Mouse (Mus musculus): ENCODE results near the gene Sfxn3. TPM values are rescaled to one million over a fixed set of nuclear protein-coding genes. Genes with fewer than 3 reads are reported as not detected.

Sfxn3 gene
- polyA plus RNA-seq, 1 experiment from 2014 or later, result 2.9 TPM

- ATAC-seq (ENCODE audit: low read depth) (no peak), DNase-seq (no peak)
- Histone ChIP-seq H3K27ac (no peak overlapping the region), H3K4me1 (replicated peaks) (peaks cover 66% of the 10 kb centered on the region), H3K4me3 (replicated peaks) (no peak overlapping the region), H3K9ac (no peak overlapping the region), H3K36me3 (peaks cover 19% of the 10 kb centered on the region), H3K4me2 (no peak overlapping the region), H3K27me3 (peaks cover 12% of the 10 kb centered on the region; the same call in 1 of the 2 replicates), H3K9me3 (replicated peaks) (no peaks in the 10 kb centered on the region)
- 50% methylated on average over 6 of the region's 6 CpGs for WGBS (ENCODE audit: insufficient replicate concordance)
Observed at GRCm38 (mm10) chr19:45020348-45020747, 27.0 kb upstream of the Sfxn3 start.

- no peak overlapping the region for H3K9ac ChIP-seq
- H3K4me3 ChIP-seq (replicated peaks), result no peak overlapping the region
- DNase-seq, result no peak
- H3K4me1 ChIP-seq (replicated peaks), result peaks cover 56% of the 10 kb centered on the region
- WGBS (ENCODE audit: insufficient replicate concordance), result 79% methylated on average over 15 of the region's 15 CpGs
- H3K27me3 ChIP-seq, result peaks cover 6% of the 10 kb centered on the region; the same call in 1 of the 2 replicates
- no peaks in the 10 kb centered on the region for H3K9me3 ChIP-seq (replicated peaks)
- H3K4me2 ChIP-seq, result no peak overlapping the region
- H3K27ac ChIP-seq, result no peak overlapping the region
- H3K36me3 ChIP-seq, result peaks cover 29% of the 10 kb centered on the region
- no peak for ATAC-seq (ENCODE audit: low read depth)
Observed at GRCm38 (mm10) chr19:45021362-45021761, 25.9 kb upstream of the Sfxn3 start.

GRCm38 (mm10) chr19:45023993-45024392 is 23.3 kb upstream of the Sfxn3 start:
- H3K9me3 ChIP-seq (replicated peaks), result no peaks in the 10 kb centered on the region
- peaks cover 36% of the 10 kb centered on the region for H3K36me3 ChIP-seq
- 74% methylated on average over 11 of the region's 11 CpGs for WGBS (ENCODE audit: insufficient replicate concordance)
- ATAC-seq (ENCODE audit: low read depth) (no peak), DNase-seq (no peak)
- no peak overlapping the region for H3K9ac ChIP-seq
- no peak overlapping the region for H3K4me3 ChIP-seq (replicated peaks)
- no peaks in the 10 kb centered on the region for H3K27me3 ChIP-seq
- no peak overlapping the region for H3K27ac ChIP-seq
- H3K4me2 ChIP-seq, result no peak overlapping the region
- peaks cover 32% of the 10 kb centered on the region for H3K4me1 ChIP-seq (replicated peaks)

- WGBS (ENCODE audit: insufficient replicate concordance), result 88% methylated on average over 20 of the region's 20 CpGs
- H3K36me3 ChIP-seq, result peaks cover 36% of the 10 kb centered on the region
Observed at GRCm38 (mm10) chr19:45024775-45025174, 22.5 kb upstream of the Sfxn3 start.

GRCm38 (mm10) chr19:45025937-45026568 is 21.2 kb upstream of the Sfxn3 start:
- no peak overlapping the region for H3K4me2 ChIP-seq
- no peak for DNase-seq
- peaks cover 36% of the 10 kb centered on the region for H3K36me3 ChIP-seq
- H3K27me3 ChIP-seq, result no peaks in the 10 kb centered on the region
- no peak for ATAC-seq (ENCODE audit: low read depth)
- no peak overlapping the region for H3K27ac ChIP-seq
- H3K4me3 ChIP-seq (replicated peaks), result no peak overlapping the region
- WGBS (ENCODE audit: insufficient replicate concordance), result 87% methylated on average over 37 of the region's 37 CpGs
- H3K4me1 ChIP-seq (replicated peaks), result peaks cover 25% of the 10 kb centered on the region
- no peak overlapping the region for H3K9ac ChIP-seq
- no peaks in the 10 kb centered on the region for H3K9me3 ChIP-seq (replicated peaks)

More at GRCm38 (mm10) chr19:45024775-45025174, 22.5 kb upstream of the Sfxn3 start:
- H3K4me3 ChIP-seq (replicated peaks), result no peak overlapping the region
- no peak overlapping the region for H3K9ac ChIP-seq
- no peaks in the 10 kb centered on the region for H3K9me3 ChIP-seq (replicated peaks)
- no peaks in the 10 kb centered on the region for H3K27me3 ChIP-seq
- H3K4me2 ChIP-seq, result no peak overlapping the region
- H3K4me1 ChIP-seq (replicated peaks), result peaks cover 26% of the 10 kb centered on the region
- DNase-seq (no peak), ATAC-seq (ENCODE audit: low read depth) (no peak)
- no peak overlapping the region for H3K27ac ChIP-seq

- DNase-seq (no peak), ATAC-seq (ENCODE audit: low read depth) (no peak)
- H3K4me2 ChIP-seq, result no peak overlapping the region
- H3K9me3 ChIP-seq (replicated peaks), result no peaks in the 10 kb centered on the region
- H3K36me3 ChIP-seq, result peaks cover 29% of the 10 kb centered on the region
- no peaks in the 10 kb centered on the region for H3K27me3 ChIP-seq
- no peak overlapping the region for H3K9ac ChIP-seq
- no peak overlapping the region for H3K4me3 ChIP-seq (replicated peaks)
- peaks cover 26% of the 10 kb centered on the region for H3K4me1 ChIP-seq (replicated peaks)
- WGBS (ENCODE audit: insufficient replicate concordance), result 69% methylated on average over 6 of the region's 6 CpGs
- H3K27ac ChIP-seq, result no peak overlapping the region
Observed at GRCm38 (mm10) chr19:45026958-45027670, 20.2 kb upstream of the Sfxn3 start.

- Histone ChIP-seq H3K4me2 (no peak overlapping the region), H3K4me1 (replicated peaks) (peaks cover 26% of the 10 kb centered on the region), H3K36me3 (peaks cover 29% of the 10 kb centered on the region), H3K27me3 (no peaks in the 10 kb centered on the region), H3K4me3 (replicated peaks) (no peak overlapping the region), H3K9ac (no peak overlapping the region), H3K27ac (no peak overlapping the region), H3K9me3 (replicated peaks) (no peaks in the 10 kb centered on the region)
- WGBS (ENCODE audit: insufficient replicate concordance), result 84% methylated on average over 6 of the region's 6 CpGs
- DNase-seq (no peak), ATAC-seq (ENCODE audit: low read depth) (no peak)
Observed at GRCm38 (mm10) chr19:45027848-45028247, 19.5 kb upstream of the Sfxn3 start.

GRCm38 (mm10) chr19:45028746-45029145 is 18.6 kb upstream of the Sfxn3 start:
- H3K9me3 ChIP-seq (replicated peaks), result no peaks in the 10 kb centered on the region
- no peaks in the 10 kb centered on the region for H3K27me3 ChIP-seq
- peaks cover 24% of the 10 kb centered on the region for H3K36me3 ChIP-seq
- H3K27ac ChIP-seq, result no peak overlapping the region
- peaks cover 23% of the 10 kb centered on the region for H3K4me1 ChIP-seq (replicated peaks)
- ATAC-seq (ENCODE audit: low read depth) (no peak), DNase-seq (no peak)
- H3K4me3 ChIP-seq (replicated peaks), result no peak overlapping the region
- WGBS (ENCODE audit: insufficient replicate concordance), result 64% methylated on average over 19 of the region's 19 CpGs
- H3K4me2 ChIP-seq, result no peak overlapping the region
- H3K9ac ChIP-seq, result no peak overlapping the region

GRCm38 (mm10) chr19:45029571-45029970 is 17.7 kb upstream of the Sfxn3 start:
- WGBS (ENCODE audit: insufficient replicate concordance), result 55% methylated on average over 7 of the region's 9 CpGs
- Histone ChIP-seq H3K9me3 (replicated peaks) (no peaks in the 10 kb centered on the region), H3K27me3 (no peaks in the 10 kb centered on the region), H3K4me2 (no peak overlapping the region), H3K36me3 (peaks cover 23% of the 10 kb centered on the region), H3K27ac (no peak overlapping the region), H3K4me3 (replicated peaks) (no peak overlapping the region), H3K9ac (no peak overlapping the region), H3K4me1 (replicated peaks) (peaks cover 17% of the 10 kb centered on the region)
- DNase-seq (no peak), ATAC-seq (ENCODE audit: low read depth) (no peak)

- peaks cover 19% of the 10 kb centered on the region for H3K36me3 ChIP-seq
Observed at GRCm38 (mm10) chr19:45030111-45030510, 17.2 kb upstream of the Sfxn3 start.

GRCm38 (mm10) chr19:45030746-45031693 is 16.3 kb upstream of the Sfxn3 start:
- 36% methylated on average over 20 of the region's 20 CpGs for WGBS (ENCODE audit: insufficient replicate concordance)
- Histone ChIP-seq H3K9ac (no peak overlapping the region), H3K36me3 (peaks cover 10% of the 10 kb centered on the region), H3K27ac (no peak overlapping the region), H3K4me2 (peak overlapping the region; percentile 54), H3K9me3 (replicated peaks) (no peaks in the 10 kb centered on the region), H3K27me3 (0 out of 2 replicates have a peak, but pooled peaks cover 1% of the 10 kb centered on the region), H3K4me3 (replicated peaks) (peak overlapping the region; percentile 30; the same call in 1 of the 2 replicates), H3K4me1 (replicated peaks) (peaks cover 17% of the 10 kb centered on the region)
- ATAC-seq (ENCODE audit: low read depth) (0 out of 2 replicates have a peak, but pooled peaks have one; percentile 20), DNase-seq (peak; percentile 57)

More at GRCm38 (mm10) chr19:45030111-45030510, 17.2 kb upstream of the Sfxn3 start:
- H3K27me3 ChIP-seq, result no peaks in the 10 kb centered on the region
- no peak overlapping the region for H3K9ac ChIP-seq
- H3K4me2 ChIP-seq, result peak overlapping the region; percentile 54
- H3K9me3 ChIP-seq (replicated peaks), result no peaks in the 10 kb centered on the region
- DNase-seq (no peak), ATAC-seq (ENCODE audit: low read depth) (0 out of 2 replicates have a peak, but pooled peaks have one; percentile 27)
- H3K4me3 ChIP-seq (replicated peaks), result no peak overlapping the region
- no peak overlapping the region for H3K27ac ChIP-seq
- H3K4me1 ChIP-seq (replicated peaks), result peaks cover 17% of the 10 kb centered on the region
- 16% methylated on average over 8 of the region's 8 CpGs for WGBS (ENCODE audit: insufficient replicate concordance)
